Mouse (Mus musculus) cerebellum, adult (tissue): ENCODE results near the gene Gm6526.
"Not testable (repeated sequence)": the region's sequence is repeated elsewhere in the genome, so short reads cannot be mapped to it uniquely, and the experiment has no call there.

Experiments
- ATAC-seq: cut with Nextera tagmentation; 2 replicates; pipeline ENCODE4 v1.9.2; 2017; ENCODE audit warnings: mild to moderate bottlenecking, moderate library complexity, mixed read lengths; ENCODE audit not compliant: insufficient number of reproducible peaks, low FRiP score, low TSS enrichment

Gene Gm6526

GRCm38 (mm10) chr14:43747566-43747965, at the start of gene Gm6526:
Gene Gm6526 (plus strand): TSS chr14:43747866.
- ATAC-seq: not testable (repeated sequence)

GRCm38 (mm10) chr14:43727385-43727784, 20.3 kb upstream of the Gm6526 start, which contains the start of gene Gm16506:
Gene Gm16506 (minus strand): TSS chr14:43727485.
- ATAC-seq: not testable (repeated sequence)

- not testable (repeated sequence) for ATAC-seq
These were observed 37.0 kb downstream of the Gm6526 start, which contains the start of gene Gm8180 for GRCm38 (mm10) chr14:43784645-43785044. Gene Gm8180 (minus strand): TSS chr14:43784745.

GRCm38 (mm10) chr14:43793811-43794210, 46.1 kb downstream of the Gm6526 start:
- ATAC-seq: not testable (repeated sequence)

GRCm38 (mm10) chr14:43796069-43796904, 48.6 kb downstream of the Gm6526 start:
- ATAC-seq: no peak; the same call in 1 of the 2 replicates

GRCm38 (mm10) chr14:43796905-43797470, 49.3 kb downstream of the Gm6526 start:
- not testable (repeated sequence) for ATAC-seq

- ATAC-seq: not testable (repeated sequence)
These were observed 56.8 kb downstream of the Gm6526 start for GRCm38 (mm10) chr14:43804435-43804834.
